Mouse (Mus musculus): ENCODE measurements around the gene Shroom3. TPM values are rescaled to one million over a fixed set of nuclear protein-coding genes. Genes with fewer than 3 reads are reported as not detected.
A peak's percentile ranks its signal among the peaks of the same experiment; 100 is the strongest.

Shroom3 gene
- polyA plus RNA-seq, 1 experiment from 2014 or later, result 11.4 TPM

DNA sequence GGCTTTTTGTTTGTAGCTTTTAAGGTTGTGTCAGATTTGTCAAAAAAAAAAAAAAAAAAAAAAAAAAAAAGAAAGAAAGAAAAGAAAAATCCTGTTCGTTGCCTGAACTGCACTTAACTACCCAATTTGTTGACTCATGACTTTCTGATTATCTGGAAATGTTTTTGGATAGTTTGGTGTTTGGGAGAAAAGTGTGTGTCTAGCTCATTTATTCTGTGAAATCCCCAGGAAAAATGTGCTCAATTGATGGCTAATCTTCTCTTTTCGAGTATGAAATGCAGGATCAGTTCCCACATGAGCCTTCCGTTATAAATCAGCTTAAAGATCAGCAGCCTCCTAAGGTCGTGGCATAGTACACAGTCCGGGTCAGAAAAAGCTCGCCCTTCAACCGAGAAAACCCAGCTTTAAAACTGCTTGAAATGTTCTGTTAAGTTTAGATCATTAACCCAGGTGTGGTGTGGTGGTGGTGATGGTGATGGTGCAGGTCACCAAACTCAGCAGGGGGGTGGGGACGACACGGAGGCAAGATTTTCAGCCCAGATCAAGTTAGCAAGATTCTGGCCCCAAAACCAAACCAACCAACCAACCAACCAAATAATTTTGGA, 738 bp downstream of the Shroom3 start:
- H3K9me3 ChIP-seq, result no peaks in the 10 kb centered on the region
- H3K4me1 ChIP-seq, result peaks cover 6% of the 10 kb centered on the region; the same call in 1 of the 2 replicates
- peak overlapping the region; percentile 71 for H3K4me3 ChIP-seq
- 29% methylated on average over 9 of the region's 9 CpGs for WGBS
- H3K27me3 ChIP-seq (ENCODE audit: insufficient read depth, poor library complexity, severe bottlenecking), result peaks cover 6% of the 10 kb centered on the region; the same call in 1 of the 2 replicates
- DNase-seq (ENCODE audit: low spot score), result no peak
- H3K36me3 ChIP-seq, result no peaks in the 10 kb centered on the region
- no peak overlapping the region for H3K27ac ChIP-seq

DNA sequence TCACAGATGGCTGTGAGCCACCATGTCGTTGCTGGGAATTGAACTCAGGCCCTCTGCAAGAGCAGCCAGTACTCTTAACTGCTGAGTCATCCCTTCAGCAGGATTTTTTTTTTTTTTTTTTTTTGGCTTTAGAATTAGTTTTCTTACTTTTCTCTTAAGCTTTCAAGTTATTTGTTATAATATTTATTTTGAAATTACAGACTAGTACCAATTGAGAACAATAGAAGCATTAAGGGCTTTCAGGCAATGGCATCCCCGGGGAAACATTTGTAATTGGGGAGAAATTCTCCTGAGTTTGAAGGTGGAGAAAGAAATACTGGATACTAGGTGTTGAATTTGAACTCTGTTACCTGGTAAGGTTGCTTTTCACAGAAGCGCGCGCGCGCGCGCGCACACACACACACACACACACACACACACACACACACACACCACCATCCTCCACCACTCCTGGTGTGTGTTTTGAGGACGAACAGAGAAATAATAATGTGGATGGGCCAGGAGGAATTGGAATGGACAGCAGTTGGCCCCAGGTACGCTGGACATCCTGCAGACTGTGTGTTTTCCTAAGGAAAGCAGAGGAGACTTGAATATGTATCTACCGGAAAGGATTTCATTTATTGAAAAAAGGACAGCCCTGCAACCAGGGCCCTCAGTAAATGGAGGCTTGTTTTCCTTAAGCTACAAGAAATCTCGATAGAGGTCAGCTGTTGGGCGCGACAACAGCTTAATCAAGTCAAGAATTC, 1.7 kb downstream of the Shroom3 start:
- Histone ChIP-seq H3K9me3 (no peaks in the 10 kb centered on the region), H3K36me3 (no peaks in the 10 kb centered on the region), H3K4me3 (no peak overlapping the region), H3K4me1 (peaks cover 6% of the 10 kb centered on the region; the same call in 1 of the 2 replicates), H3K27me3 (ENCODE audit: insufficient read depth, poor library complexity, severe bottlenecking) (peaks cover 6% of the 10 kb centered on the region; the same call in 1 of the 2 replicates), H3K27ac (no peak overlapping the region)
- DNase-seq (ENCODE audit: low spot score), result no peak
- 91% methylated on average over 16 of the region's 16 CpGs for WGBS

DNA sequence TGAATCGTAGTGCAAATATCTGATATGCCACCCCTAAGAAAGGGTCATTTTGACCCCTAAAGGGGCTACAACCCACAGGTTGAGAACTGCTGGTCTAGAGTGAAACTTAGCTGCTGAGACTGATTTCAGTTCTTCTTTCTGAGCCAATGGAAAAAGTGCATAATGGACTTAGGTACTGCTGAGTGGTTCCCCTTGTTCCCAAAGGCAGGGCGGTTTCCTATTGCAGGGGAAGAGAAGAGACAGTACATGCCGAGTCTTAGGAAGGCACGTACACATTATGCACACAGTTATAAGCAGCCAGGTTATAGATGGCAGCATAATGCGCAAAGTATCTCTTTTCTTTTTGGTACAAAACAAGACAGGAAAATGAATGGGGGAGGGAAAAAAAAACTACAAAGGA, 4.9 kb downstream of the Shroom3 start:
- H3K4me1 ChIP-seq, result peaks cover 2% of the 10 kb centered on the region; the same call in 1 of the 2 replicates
- DNase-seq (ENCODE audit: low spot score), result no peak
- no peak overlapping the region for H3K4me3 ChIP-seq
- no peak overlapping the region for H3K27ac ChIP-seq
- no peaks in the 10 kb centered on the region for H3K36me3 ChIP-seq
- 87% methylated on average over 5 of the region's 5 CpGs for WGBS
- H3K9me3 ChIP-seq, result no peaks in the 10 kb centered on the region
- no peaks in the 10 kb centered on the region for H3K27me3 ChIP-seq (ENCODE audit: insufficient read depth, poor library complexity, severe bottlenecking)

DNA sequence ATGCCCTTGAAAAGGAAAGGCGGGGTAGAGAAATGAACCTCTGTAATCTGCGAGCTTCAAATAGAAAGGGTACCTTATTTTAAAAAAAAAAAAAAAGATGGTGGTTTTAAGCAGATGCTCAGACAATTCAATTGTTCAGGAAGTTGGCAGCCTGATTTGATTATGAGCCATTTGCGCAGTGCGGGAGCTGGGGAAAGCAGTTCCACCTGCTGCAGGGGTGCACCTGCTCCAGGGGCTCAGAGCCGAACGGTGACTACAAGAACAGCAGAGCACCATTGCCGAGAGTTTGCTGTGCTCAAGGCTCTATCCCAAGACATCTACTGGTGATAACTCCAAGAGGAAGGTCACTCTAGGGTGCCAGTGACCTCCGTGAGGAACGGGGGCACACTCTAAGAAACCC, 5.3 kb downstream of the Shroom3 start:
- Histone ChIP-seq H3K27ac (no peak overlapping the region), H3K27me3 (ENCODE audit: insufficient read depth, poor library complexity, severe bottlenecking) (no peaks in the 10 kb centered on the region), H3K9me3 (no peaks in the 10 kb centered on the region), H3K4me3 (no peak overlapping the region), H3K36me3 (no peaks in the 10 kb centered on the region), H3K4me1 (peaks cover under 1% of the 10 kb centered on the region; the same call in 1 of the 2 replicates)
- WGBS, result 89% methylated on average over 9 of the region's 9 CpGs
- DNase-seq (ENCODE audit: low spot score), result no peak

DNA sequence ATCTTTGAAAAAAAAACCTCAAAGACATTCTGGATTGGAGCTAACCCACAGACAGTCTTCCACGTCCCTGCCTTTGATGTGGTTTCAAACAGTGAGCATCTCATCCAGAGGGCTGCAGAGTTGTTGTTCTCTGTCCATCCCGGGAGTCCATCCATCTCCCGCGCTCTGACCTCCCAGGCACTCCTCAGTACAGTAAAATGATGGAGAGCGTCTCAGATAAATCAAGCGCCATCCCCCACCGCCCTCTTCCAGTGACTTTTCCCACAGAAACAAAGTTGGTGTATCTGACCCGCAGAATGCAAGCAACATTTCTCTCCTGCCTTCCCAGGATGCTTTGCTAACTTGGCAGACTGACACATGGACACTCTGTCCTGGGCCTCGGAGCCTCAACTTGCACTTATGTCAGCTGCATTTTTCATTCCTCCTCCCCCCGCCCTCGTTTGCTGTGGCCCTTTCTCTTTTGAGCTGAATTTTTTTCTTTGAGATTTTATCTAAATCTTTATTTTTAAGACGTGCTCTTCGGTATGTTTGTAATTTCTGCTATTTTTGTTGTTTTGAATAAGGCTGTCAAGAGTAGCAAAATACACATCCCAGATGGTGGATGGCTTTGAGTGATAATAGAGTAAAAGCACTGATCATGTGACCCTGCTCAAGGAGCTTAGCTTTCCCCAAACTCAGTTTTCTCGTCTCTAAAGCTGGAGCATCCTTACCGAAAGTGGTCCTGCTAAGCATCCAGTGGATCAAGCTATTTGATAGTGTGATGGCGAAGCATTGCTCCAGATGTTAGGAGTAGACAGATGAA, 9.2 kb downstream of the Shroom3 start:
- Histone ChIP-seq H3K27me3 (ENCODE audit: insufficient read depth, poor library complexity, severe bottlenecking) (no peaks in the 10 kb centered on the region), H3K4me3 (no peak overlapping the region), H3K36me3 (no peaks in the 10 kb centered on the region), H3K9me3 (no peaks in the 10 kb centered on the region), H3K4me1 (no peaks in the 10 kb centered on the region), H3K27ac (no peak overlapping the region)
- no peak for DNase-seq (ENCODE audit: low spot score)
- 65% methylated on average over 16 of the region's 16 CpGs for WGBS

DNA sequence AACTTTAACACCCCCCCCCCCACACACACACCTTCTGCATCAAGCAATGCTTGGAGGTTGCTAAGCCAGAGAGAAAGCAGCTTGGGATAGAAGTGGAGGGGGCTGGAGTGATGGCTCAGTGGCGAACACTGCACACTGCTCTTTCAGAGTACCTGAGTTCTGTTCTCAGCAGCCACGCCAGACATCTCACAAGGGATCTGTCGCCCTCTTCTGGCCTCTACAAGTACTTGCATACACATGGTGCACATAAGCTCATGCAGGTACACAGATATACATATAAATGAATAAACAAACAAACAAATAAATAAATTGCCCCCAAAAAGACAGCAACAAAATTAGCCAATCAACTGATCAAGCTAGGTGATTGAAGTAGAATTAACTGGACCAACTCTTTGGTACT, 10.5 kb downstream of the Shroom3 start:
- Histone ChIP-seq H3K9me3 (no peaks in the 10 kb centered on the region), H3K4me3 (no peak overlapping the region), H3K27me3 (ENCODE audit: insufficient read depth, poor library complexity, severe bottlenecking) (no peaks in the 10 kb centered on the region), H3K27ac (no peak overlapping the region), H3K4me1 (peaks cover 10% of the 10 kb centered on the region; the same call in 1 of the 2 replicates), H3K36me3 (no peaks in the 10 kb centered on the region)
- no peak for DNase-seq (ENCODE audit: low spot score)
- WGBS, result 90% methylated on average over 3 of the region's 3 CpGs

DNA sequence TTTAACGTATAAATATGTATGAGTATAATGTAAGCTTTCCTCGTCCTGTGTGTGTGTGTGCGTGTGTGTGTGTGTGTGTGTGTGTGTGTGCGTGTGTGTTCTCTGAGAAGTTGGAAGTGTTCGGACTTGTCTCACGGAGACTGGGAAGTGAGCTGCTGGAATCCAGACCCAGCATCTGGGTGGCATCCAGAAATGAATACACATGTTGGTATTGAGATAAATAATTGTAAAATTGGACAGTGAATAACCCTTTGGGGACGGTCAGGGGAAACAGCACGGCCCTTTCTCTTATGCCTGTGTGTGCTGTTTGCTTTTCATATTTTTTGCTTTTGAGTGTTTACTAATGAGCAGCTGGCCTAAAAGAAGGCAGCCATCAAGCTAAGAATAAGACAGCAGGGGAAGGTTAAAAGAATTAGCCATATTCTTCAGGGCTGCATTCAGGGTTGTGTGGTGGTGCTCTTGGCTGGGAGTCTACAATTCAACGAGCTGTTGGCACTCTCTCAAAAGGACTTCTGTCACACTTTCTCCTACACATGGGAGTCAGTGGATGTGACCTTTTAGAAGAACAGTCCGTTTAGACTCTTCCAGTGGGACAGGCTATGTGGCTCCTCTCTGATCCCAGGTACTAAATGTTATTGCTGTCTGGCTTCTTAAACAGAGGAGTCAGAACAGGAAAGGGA, 11.2 kb downstream of the Shroom3 start:
- Histone ChIP-seq H3K4me3 (no peak overlapping the region), H3K9me3 (no peaks in the 10 kb centered on the region), H3K27me3 (ENCODE audit: insufficient read depth, poor library complexity, severe bottlenecking) (no peaks in the 10 kb centered on the region), H3K36me3 (no peaks in the 10 kb centered on the region), H3K27ac (no peak overlapping the region), H3K4me1 (peaks cover 15% of the 10 kb centered on the region; the same call in 1 of the 2 replicates)
- WGBS, result 77% methylated on average over 10 of the region's 10 CpGs
- no peak for DNase-seq (ENCODE audit: low spot score)

DNA sequence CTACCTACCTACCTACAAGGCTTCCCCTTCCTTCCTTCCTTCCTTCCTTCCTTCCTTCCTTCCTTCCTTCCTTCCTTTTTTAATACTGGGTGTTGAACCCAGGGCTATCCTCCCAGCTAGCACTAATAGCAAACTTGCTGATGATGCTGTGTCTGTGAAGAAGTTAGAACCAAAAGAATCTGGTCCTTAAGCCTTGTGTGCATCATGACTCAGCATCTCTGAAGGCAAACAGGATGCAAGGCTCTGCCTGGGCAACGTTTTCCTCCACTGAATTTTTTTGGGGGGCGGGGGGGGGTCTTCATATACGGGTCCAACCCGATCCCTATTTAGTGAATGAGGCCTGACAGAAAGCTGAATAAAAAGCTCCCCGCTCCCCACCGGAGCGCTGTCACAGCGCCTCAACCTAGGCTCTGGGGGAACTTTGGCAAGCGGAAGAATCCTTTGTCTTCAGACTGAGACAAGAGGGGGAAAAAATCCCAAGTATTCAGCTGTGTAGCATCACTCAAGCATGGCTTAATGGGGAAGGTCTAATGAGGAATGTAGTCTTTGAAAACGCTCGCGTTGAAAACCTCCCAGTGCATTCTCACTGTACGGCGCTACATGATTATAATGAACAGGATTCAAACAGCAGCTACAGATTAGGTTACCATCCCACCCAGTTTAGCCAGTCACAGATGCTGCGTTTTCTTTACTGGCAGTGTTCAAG, 15.0 kb downstream of the Shroom3 start:
- Histone ChIP-seq H3K4me1 (peaks cover 18% of the 10 kb centered on the region), H3K4me3 (peak overlapping the region; percentile 49), H3K9me3 (no peaks in the 10 kb centered on the region), H3K36me3 (no peaks in the 10 kb centered on the region), H3K27me3 (ENCODE audit: insufficient read depth, poor library complexity, severe bottlenecking) (no peaks in the 10 kb centered on the region), H3K27ac (peak overlapping the region; percentile 72)
- no peak for DNase-seq (ENCODE audit: low spot score)
- 3% methylated on average over 15 of the region's 15 CpGs for WGBS

DNA sequence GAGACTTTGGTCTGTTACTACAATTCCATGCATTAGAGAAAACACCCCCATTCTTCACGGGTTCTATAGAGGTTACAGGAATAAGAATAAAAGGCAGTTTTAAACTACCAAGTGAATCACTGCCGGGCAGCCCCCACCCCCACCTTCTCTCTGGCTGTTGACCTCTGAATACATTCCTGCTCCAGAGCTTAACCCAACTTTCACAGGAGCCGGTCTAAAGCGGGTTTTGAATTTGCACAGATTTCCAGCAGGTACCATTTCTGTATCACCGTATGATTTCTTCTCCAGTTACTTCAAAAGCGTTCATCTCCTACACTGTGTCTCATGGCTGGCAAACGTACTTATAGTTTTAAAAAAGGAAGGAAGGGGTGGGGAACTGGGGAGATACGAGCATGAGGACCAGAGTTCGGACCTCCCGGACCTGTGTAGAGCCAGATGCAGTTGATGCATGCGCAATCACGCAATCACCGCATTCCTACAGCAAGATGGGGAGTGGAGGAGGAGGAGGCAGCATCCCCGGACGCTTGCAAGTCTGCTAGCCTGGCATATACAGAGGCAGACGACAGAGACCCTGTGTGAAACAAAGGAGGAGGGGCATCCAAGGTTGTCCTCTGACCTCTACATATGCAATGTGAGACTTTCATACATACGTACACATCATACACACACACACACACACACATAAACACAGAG, 15.7 kb downstream of the Shroom3 start:
- no peaks in the 10 kb centered on the region for H3K9me3 ChIP-seq
- 15% methylated on average over 17 of the region's 17 CpGs for WGBS
- peaks cover 18% of the 10 kb centered on the region for H3K4me1 ChIP-seq
- no peak for DNase-seq (ENCODE audit: low spot score)
- H3K27ac ChIP-seq, result peak overlapping the region; percentile 72
- peak overlapping the region; percentile 49 for H3K4me3 ChIP-seq
- no peaks in the 10 kb centered on the region for H3K36me3 ChIP-seq
- no peaks in the 10 kb centered on the region for H3K27me3 ChIP-seq (ENCODE audit: insufficient read depth, poor library complexity, severe bottlenecking)

DNA sequence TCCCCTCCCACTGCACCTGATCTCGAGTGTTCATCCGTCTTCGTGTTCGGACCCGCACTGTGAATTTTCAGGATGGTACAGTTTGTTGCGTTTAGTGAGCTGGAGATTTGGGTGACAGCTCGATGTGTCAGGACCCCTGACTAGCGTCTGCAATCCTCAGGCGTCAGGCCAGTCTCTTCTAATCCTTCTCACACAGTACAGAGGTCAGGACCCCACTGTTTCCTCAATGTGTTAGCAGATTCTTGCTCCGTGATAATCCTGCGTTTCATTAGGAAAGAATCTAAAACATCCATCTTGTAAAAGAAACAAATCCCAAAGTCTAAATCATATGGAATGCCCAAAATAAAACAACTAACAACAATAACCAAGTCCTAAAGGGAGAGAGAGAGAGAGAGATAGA, 18.5 kb downstream of the Shroom3 start:
- DNase-seq (ENCODE audit: low spot score), result no peak
- Histone ChIP-seq H3K36me3 (no peaks in the 10 kb centered on the region), H3K27ac (no peak overlapping the region)

DNA sequence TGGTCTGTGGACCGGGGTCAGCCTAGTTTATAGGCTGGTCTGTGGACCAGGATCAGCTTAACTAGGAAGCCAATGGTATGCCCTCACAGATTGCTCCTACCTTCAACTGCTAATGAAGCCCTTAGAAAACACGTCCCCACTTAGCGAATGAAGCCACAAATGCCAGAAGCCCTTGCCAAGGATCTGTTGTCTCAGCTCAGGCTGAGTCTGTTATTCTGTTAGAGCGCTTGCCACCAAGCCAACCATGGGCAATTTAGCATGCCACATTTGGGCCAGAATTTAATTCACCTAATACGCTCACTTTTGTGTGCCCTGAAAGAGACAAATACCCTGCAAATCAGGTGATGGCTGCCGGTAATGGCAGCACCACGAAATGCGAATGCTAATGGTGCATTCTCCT, 20.4 kb downstream of the Shroom3 start:
- WGBS, result 81% methylated on average over 8 of the region's 8 CpGs
- Histone ChIP-seq H3K4me3 (no peak overlapping the region), H3K4me1 (peaks cover 17% of the 10 kb centered on the region), H3K36me3 (no peaks in the 10 kb centered on the region), H3K9me3 (no peaks in the 10 kb centered on the region), H3K27me3 (ENCODE audit: insufficient read depth, poor library complexity, severe bottlenecking) (no peaks in the 10 kb centered on the region), H3K27ac (no peak overlapping the region)
- no peak for DNase-seq (ENCODE audit: low spot score)

More for the DNA sequence above, 18.5 kb downstream of the Shroom3 start:
- 41% methylated on average over 11 of the region's 11 CpGs for WGBS
- H3K4me3 ChIP-seq, result no peak overlapping the region
- H3K9me3 ChIP-seq, result no peaks in the 10 kb centered on the region
- H3K4me1 ChIP-seq, result peaks cover 18% of the 10 kb centered on the region
- H3K27me3 ChIP-seq (ENCODE audit: insufficient read depth, poor library complexity, severe bottlenecking), result no peaks in the 10 kb centered on the region
